11 mouse cellular contexts compared by ENCODE assay signal in the genomic region with DNA sequence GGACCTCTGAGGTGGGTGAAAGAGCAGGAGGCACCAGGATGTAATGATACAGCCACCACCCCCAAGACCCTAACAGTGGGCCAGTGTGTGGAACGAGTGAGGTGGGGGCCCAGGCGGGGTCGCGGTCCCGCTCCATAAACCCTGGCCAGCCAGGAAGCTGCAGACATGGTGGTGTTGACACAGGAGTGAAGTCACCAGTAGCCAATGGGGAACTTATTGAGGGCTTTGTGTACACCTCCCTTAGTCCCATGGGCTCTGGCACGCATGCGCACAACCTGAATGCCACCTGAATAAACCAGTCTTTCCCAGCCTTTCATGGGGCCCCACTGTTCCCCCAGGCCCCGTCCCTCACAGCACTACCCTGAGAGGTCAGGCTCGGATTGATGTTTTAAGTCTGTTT. TPM values are rescaled to one million over a fixed set of nuclear protein-coding genes. Genes with fewer than 3 reads are reported as not detected.
DNase-seq lines count a peak whose midpoint lies in the region; ATAC-seq lines count a peak whose summit lies in the region.
"Had no signal": no experiment of that assay in that cellular context is flagged by ENCODE, and none has a peak within 500 bp of the region (broad histone marks: within the 10 kb centered on the region; RNA-seq: fewer than 3 reads in every experiment).

No protein-coding gene starts in this region.

- H3K27me3 ChIP-seq in heart, embryonic 10.5 days (ENCODE audit: insufficient read depth, poor library complexity, severe bottlenecking) = no peaks in the 10 kb centered on the region
- no peaks in the 10 kb centered on the region for H3K27me3 ChIP-seq in lung, embryonic 16.5 days (ENCODE audit: control insufficient read depth, insufficient read depth, low read depth, low read length)
- H3K27me3 ChIP-seq in limb, embryonic 11.5 days (ENCODE audit: control insufficient read depth, insufficient read depth, low read length) = no peaks in the 10 kb centered on the region
- no peaks in the 10 kb centered on the region for H3K27me3 ChIP-seq in stomach, embryonic 15.5 days (replicated peaks)

- no peak overlapping the region for H3K4me2 ChIP-seq in lung, embryonic 16.5 days (ENCODE audit: low read depth, low read length)
- no peak overlapping the region for H3K4me2 ChIP-seq in limb, embryonic 11.5 days (ENCODE audit: low read depth, severe bottlenecking)
- H3K4me2 ChIP-seq in stomach, embryonic 15.5 days = 0 out of 2 replicates have a peak overlapping the region, but pooled peaks have one; percentile 8
- H3K4me2 ChIP-seq: midbrain, embryonic 12.5 days had no signal

- peaks cover 98% of the 10 kb centered on the region for H3K4me1 ChIP-seq in heart, embryonic 10.5 days
- peaks cover 70% of the 10 kb centered on the region for H3K4me1 ChIP-seq in lung, embryonic 16.5 days (replicated peaks; ENCODE audit: control insufficient read depth, insufficient read depth, low read length)
- peaks cover 69% of the 10 kb centered on the region for H3K4me1 ChIP-seq in limb, embryonic 11.5 days (ENCODE audit: control insufficient read depth, insufficient read depth, low read length)
- H3K4me1 ChIP-seq in stomach, embryonic 15.5 days = peaks cover 71% of the 10 kb centered on the region

- no peak overlapping the region for H3K4me3 ChIP-seq in heart, embryonic 10.5 days
- H3K4me3 ChIP-seq in lung, embryonic 16.5 days (ENCODE audit: low read length) = no peak overlapping the region
- no peak overlapping the region for H3K4me3 ChIP-seq in limb, embryonic 11.5 days (ENCODE audit: low read depth, low read length)
- H3K4me3 ChIP-seq in stomach, embryonic 15.5 days (replicated peaks) = no peak overlapping the region
- H3K4me3 ChIP-seq: midbrain, embryonic 12.5 days had no signal

- peak overlapping the region; percentile 95 for H3K27ac ChIP-seq in heart, embryonic 10.5 days
- H3K27ac ChIP-seq in lung, embryonic 16.5 days (ENCODE audit: low read length) = peak overlapping the region; percentile 98
- H3K27ac ChIP-seq in limb, embryonic 11.5 days (replicated peaks; ENCODE audit: low read depth, low read length) = peak overlapping the region; percentile 88
- H3K27ac ChIP-seq in stomach, embryonic 15.5 days = peak overlapping the region; percentile 90
- H3K27ac ChIP-seq: midbrain, embryonic 12.5 days had no signal

- peak; percentile 35 for ATAC-seq in lung, embryonic 16.5 days (ENCODE audit: low read depth)
- ATAC-seq in limb, embryonic 11.5 days (ENCODE audit: insufficient number of reproducible peaks, low FRiP score, low TSS enrichment, low read depth) = peak; percentile 42
- ATAC-seq in stomach, embryonic 15.5 days (ENCODE audit: insufficient read depth, low FRiP score, low read depth) = peak; percentile 54
- no peak for ATAC-seq in inflammation-experienced regulatory T-cells, adult 6 months
- no peak for ATAC-seq in megakaryocyte, adult 5-6 weeks (ENCODE audit: poor library complexity, severe bottlenecking)
- ATAC-seq: forebrain, embryonic 16.5 days had no signal

- DNase-seq in heart, embryonic 10.5 days (ENCODE audit: low spot score) = no peak
- DNase-seq in heart, adult 18-20 months = no peak
- DNase-seq in lung, adult 18-20 months = no peak
- DNase-seq in limb, embryonic 11.5 days (ENCODE audit: low spot score) = peak; percentile 69
- DNase-seq: heart, postnatal 36 days had no signal

- peak overlapping the region; percentile 50 for H3K9ac ChIP-seq in lung, embryonic 16.5 days (ENCODE audit: low read length)
- H3K9ac ChIP-seq in limb, embryonic 11.5 days (ENCODE audit: low read length) = no peak overlapping the region
- no peak overlapping the region for H3K9ac ChIP-seq in stomach, embryonic 15.5 days
- H3K9ac ChIP-seq: midbrain, embryonic 12.5 days had no signal

- no peaks in the 10 kb centered on the region for H3K36me3 ChIP-seq in heart, embryonic 10.5 days
- H3K36me3 ChIP-seq in lung, embryonic 16.5 days (ENCODE audit: control insufficient read depth, insufficient read depth, low read length) = no peaks in the 10 kb centered on the region
- no peaks in the 10 kb centered on the region for H3K36me3 ChIP-seq in limb, embryonic 11.5 days (ENCODE audit: control insufficient read depth, insufficient read depth, low read length)
- no peaks in the 10 kb centered on the region for H3K36me3 ChIP-seq in stomach, embryonic 15.5 days
- H3K36me3 ChIP-seq: midbrain, embryonic 12.5 days had no signal

- WGBS in heart, embryonic 10.5 days = 67% methylated on average over 9 of the region's 9 CpGs
- WGBS in lung, embryonic 16.5 days = 61% methylated on average over 9 of the region's 9 CpGs
- WGBS in limb, embryonic 11.5 days = 52% methylated on average over 9 of the region's 9 CpGs
- WGBS in stomach, embryonic 15.5 days = 59% methylated on average over 9 of the region's 9 CpGs

- no peaks in the 10 kb centered on the region for H3K9me3 ChIP-seq in heart, embryonic 10.5 days
- H3K9me3 ChIP-seq in lung, embryonic 16.5 days (ENCODE audit: control insufficient read depth, low read length) = no peaks in the 10 kb centered on the region
- no peaks in the 10 kb centered on the region for H3K9me3 ChIP-seq in limb, embryonic 11.5 days (ENCODE audit: control insufficient read depth, low read length)
- H3K9me3 ChIP-seq in stomach, embryonic 15.5 days = no peaks in the 10 kb centered on the region
- H3K9me3 ChIP-seq: midbrain, embryonic 12.5 days had no signal

RNA-seq across cellular contexts. Expression of gene Mrpl23, which starts 38.1 kb away (rescaled TPM):
- polyA plus RNA-seq in heart, embryonic 10.5 days (2016; fragmentation: Nextera tagmentation; extraction: Ambion mirVana) = 17.1 and 25.1 TPM in 2 replicates
- 10 to 100 TPM; 12.2 to 29.0 TPM for total RNA-seq in heart, adult 18-20 months (2021)
- polyA plus RNA-seq in lung, embryonic 16.5 days (2015; fragmentation: Nextera tagmentation; extraction: Ambion mirVana) = 17.2 and 22.4 TPM in 2 replicates
- 17.8 and 19.7 TPM in 2 replicates for polyA plus RNA-seq in limb, embryonic 11.5 days (2014; fragmentation: Nextera tagmentation; extraction: Ambion mirVana)
- polyA plus RNA-seq in stomach, embryonic 15.5 days (2015; fragmentation: Nextera tagmentation; extraction: Ambion mirVana) = 21.9 and 26.2 TPM in 2 replicates
- 10 to 100 TPM in 1 of 3 experiments, 1 to 10 TPM in 1, under 1 TPM in 1; 0.26 to 24.2 (median 3.2) TPM for polyA plus RNA-seq in inflammation-experienced regulatory T-cells, adult 6 months (2017; shearing (Covaris generic))
- total RNA-seq in megakaryocyte, adult 5-6 weeks (2015) = 3.8 and 12.3 TPM in 2 replicates
- 37.2 and 52.6 TPM in 2 replicates for total RNA-seq in megakaryocyte, adult 5-6 weeks (2017)

Comparison
In these comparisons a context has a peak if more than half of its experiments do, and no peak if none do; other contexts are left out.
1. ATAC-seq: peak in lung, embryonic 16.5 days (single experiment), limb, embryonic 11.5 days (single experiment) and stomach, embryonic 15.5 days (single experiment); none in inflammation-experienced regulatory T-cells, adult 6 months (single experiment) and megakaryocyte, adult 5-6 weeks (single experiment).
2. Peak in every context shown above with its lines, with median percentiles within 50 percentile points of each other: H3K27ac ChIP-seq.